Mouse (Mus musculus) testis, postnatal 10 days (tissue): Measurements from ENCODE around the gene Eef1e1.
"Not testable (repeated sequence)": the region's sequence is repeated elsewhere in the genome, so short reads cannot be mapped to it uniquely, and the experiment has no call there.

Experiments
- DNase-seq: peaks from one replicate; pipeline ENCODE4 v3.0.0; 2021; ENCODE audit warnings: low spot score

Eef1e1 gene

DNA sequence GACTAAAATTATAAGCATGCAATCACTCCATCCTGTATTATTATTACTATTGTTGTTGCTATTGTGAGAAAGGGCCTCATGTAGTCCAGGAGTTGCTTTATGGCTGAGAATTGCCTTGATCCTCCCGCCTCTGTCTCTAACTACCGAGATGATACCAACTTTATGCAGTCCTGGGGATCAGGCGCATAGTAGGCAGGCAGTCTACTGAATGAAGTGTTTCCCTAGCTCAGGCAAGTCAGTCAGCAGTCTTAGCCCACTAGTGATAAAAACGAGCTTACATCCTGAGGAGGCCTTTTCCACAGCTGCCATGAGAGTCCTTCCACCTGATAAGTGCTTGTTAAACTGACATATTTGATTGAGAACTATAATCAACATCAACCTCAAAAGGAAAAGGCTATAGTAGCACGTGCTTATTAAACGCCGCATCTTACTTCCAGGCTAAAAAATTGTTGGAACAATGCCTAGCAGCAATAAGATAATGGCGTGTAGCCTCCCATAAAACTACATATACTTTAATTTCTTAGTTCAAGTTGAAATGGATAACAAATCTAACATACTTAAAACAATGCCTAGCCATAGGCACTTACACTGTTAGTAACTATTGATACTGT, 34.5 kb downstream of the Eef1e1 start:
- no peak for DNase-seq

DNA sequence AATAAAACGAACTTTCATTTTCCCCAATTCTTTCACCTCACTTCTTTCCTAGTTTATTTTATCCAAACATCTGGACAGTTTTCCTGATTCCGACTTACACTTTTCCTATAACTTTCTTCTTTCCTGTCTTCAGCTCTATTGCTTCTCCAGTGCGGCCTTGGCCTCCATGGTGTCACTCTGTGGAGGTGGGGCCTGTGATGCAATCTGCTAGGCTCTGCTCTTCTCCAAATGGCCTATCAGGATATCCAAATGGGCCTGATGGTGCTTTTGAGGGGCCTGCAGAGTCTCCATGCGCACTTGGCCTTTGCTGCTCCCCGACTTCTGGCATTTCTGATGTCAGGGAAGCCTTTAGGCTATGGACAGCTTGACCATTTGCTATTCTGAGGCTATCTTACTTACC, 35.6 kb downstream of the Eef1e1 start:
- DNase-seq: no peak

DNA sequence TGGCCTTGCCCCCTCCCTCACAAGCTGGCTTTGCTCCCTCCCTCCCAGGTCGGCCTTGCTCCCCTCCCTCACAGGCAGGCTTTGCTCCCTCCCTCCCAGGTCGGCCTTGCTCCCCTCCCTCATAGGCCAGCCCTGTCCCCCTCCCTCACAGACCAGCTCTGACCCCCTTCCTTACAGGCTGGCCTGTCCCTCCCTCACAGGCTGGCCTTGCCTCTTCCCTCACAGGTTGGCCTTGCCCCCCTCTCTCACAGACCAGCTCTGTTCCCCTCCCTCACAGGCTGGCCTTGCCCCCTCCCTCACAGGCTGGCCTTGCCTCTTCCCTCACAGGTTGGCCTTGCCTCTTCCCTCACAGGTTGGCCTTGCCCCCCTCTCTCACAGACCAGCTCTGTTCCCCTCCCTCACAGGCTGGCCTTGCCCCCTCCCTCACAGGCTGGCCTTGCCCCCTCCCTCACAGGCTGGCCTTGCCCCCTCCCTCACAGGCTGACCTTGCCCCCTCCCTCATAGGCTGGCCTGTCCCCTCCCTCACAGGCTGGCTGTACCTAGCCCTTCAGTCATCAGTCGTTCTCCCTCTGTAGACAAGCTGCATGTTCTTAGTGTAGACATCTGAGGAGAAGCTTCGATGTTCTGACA, 40.7 kb downstream of the Eef1e1 start:
- DNase-seq: not testable (repeated sequence)

DNA sequence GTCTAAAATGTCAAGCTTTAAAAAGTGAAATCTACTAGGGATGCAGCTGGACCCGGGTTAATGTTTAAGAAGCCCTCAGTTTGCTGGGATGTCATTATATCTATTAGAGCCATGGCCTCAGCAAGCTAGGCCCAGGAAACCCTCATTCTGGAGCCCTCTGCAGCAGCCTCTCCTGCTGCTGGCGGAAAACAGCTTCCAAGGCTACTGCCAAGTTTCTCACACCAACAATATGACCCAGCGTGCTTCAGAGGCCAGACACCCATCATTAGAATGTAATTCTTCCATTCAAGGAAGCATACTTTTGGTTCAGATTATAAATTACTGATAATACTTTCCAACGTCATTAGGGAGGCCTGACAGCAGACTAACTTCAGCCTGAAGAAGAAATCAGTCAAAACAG, 42.0 kb downstream of the Eef1e1 start:
- DNase-seq: no peak

DNA sequence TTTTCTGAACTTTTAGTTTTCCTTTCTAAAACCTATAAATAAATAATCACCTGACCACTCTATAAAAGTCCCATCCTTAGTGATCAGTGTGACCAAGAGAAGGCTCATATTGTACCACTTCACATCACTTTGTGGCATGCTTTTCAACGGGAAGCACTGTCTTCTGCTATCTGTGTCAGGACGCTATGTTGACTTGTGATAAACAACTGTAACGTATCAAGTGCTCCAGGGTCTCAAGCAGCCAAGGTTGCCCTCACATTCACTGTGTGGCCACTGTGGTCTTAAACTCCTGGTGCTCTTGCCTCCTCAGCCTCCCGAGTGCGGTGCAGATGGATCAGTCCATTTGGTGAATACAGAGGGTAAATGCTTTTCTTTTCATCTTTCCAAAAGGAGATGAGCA, 43.2 kb downstream of the Eef1e1 start:
- no peak for DNase-seq

DNA sequence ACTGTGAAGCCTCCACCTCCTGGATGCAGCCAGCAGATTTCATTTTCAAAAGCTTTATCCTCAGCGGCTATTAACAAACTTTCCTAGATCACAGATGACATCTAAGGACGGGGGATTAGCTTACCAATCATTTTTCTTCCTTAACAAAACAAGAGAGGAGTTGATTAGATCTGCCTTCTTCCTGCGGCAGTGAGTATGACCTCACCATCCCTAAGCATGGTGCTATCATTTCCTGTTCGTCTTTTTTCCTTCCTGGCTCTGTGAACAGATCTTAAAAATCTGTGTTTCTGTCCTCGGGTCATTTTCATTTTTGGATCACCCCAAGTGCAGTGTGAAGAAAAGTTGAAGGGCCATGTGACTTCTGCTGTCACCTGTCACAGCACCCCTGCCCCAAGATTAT, 44.6 kb downstream of the Eef1e1 start:
- no peak for DNase-seq

DNA sequence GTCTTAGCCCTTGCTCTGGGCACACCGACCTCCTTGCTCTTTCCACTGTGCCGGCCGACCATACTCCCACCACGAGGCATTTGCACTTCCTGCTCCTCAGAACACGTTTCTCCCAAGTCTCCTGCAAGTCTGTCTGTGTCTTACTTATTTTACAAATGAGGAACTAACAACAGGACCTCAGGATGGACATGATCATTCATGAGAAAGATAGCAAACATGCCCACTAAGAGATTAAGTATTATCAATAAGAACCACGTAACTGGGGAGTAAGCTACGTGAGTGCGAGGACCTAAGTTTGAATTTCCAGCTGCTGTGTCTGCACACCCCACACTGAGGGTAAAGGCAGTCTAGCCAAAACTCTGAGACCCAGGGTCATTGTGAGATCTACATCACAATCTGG, 45.3 kb downstream of the Eef1e1 start:
- DNase-seq: no peak

DNA sequence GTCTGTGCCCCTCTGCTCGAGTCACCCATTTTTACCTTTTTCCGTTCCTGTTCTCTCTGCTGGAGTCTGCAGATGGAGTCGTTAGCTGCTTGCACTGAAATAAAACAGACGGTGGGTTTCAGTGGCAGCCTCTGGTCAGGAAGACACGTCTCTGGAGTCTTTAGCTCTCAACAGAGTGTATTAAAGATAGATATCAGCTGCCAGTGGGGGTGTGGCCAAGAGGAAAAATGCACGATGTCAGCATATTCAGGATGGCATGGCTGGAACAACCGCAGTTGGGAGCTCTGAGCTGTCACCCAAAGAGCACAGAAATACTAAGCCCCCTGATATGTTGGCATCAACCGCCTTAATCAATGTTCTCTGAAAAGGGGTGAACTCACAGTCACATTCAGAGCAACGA, 46.2 kb downstream of the Eef1e1 start:
- DNase-seq: no peak

DNA sequence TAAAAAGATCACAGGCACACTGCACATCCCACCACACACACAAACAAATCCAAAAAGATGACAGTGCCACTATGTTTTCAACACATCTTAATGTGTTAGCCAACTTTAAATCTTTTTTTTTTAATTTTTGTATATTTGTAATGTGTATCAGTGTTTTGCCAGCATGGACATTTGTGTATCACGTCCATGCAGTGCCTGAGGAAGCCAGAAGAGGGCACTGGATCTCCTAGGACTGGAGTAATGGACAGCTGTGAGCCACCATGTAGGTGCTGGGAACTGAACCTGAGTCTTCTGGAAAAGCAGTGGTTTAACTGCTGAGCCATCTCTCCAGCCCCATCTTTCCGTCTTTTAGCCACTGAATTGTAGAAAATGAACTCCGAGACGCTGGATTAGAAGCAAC, 46.7 kb downstream of the Eef1e1 start:
- DNase-seq: no peak

DNA sequence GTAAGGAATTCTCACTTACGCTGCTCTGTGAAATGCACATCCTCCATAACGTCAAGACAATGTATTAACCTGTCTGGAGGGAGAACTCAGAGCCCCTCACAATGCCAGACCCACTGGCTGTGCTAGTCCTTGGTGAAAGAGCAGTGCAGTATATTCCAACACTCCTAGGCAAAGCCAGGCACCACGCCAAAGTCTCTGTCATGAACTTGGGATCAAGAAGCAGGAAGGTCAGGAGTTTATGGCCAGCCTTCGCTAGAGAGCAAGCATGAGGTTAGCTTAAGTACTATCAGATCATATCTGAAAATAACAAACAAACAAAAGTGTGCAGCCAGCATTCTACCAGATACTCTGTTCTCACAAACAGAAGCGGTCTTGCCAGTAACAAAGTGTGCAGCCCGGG, 48.5 kb downstream of the Eef1e1 start:
- DNase-seq: peak; percentile 59

DNA sequence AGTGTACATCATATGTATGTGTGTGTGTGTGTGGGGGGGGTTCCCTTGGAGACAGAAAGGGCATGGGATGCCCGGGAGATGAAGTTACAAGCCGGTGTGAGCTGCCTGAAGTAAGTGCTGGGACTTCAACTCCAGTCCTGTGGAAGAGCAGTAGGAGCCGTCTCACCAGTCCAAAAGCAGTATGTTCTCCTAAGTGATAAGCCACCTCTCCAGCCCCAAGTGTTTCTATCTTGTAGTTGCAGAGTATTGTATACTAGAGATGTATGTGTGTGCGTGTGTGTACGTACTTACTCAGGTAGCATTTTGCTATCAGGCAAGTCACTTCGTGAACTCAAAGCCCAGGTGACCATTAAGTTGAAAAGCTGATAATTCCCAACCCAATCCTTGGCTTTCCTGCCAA, 51.7 kb downstream of the Eef1e1 start:
- no peak for DNase-seq

DNA sequence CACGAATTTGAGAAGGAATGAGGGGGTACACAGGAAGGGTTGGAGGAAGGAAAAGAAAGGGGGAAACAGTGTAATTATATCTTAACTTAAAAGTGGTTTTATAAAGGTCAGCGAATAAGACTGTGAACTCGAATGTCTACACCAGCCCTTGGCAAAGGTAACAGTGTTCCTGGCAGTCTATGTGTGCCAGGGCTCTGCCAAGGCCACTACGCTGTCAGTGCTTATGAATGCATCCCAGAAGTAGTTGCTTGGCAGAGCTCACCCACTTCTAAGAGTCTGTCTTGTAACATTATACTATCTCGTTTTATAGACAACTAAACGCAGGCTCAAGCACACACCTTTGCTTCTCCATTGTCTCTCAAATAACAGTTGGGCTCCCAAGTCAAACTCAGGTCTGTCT, 53.5 kb downstream of the Eef1e1 start:
- no peak for DNase-seq

DNA sequence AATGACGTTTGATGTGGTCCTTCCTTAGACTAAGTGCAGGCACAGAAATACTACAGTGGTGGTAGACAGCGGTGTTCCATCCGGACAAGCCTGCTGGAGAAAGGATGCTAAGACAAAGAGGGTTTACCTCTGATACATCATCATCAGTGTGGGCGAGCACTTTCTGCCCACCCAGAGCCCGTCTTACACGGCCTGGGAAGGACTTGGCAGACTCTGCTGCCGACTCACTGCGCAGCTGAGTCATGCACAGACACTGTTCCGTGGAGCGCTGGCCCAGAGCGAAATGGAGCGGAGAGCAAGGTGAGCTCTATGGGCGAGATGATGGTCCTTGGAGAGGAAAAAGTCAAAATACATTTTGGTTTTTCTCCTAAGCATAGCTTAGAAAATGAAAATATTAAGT, 55.9 kb downstream of the Eef1e1 start:
- DNase-seq: no peak

DNA sequence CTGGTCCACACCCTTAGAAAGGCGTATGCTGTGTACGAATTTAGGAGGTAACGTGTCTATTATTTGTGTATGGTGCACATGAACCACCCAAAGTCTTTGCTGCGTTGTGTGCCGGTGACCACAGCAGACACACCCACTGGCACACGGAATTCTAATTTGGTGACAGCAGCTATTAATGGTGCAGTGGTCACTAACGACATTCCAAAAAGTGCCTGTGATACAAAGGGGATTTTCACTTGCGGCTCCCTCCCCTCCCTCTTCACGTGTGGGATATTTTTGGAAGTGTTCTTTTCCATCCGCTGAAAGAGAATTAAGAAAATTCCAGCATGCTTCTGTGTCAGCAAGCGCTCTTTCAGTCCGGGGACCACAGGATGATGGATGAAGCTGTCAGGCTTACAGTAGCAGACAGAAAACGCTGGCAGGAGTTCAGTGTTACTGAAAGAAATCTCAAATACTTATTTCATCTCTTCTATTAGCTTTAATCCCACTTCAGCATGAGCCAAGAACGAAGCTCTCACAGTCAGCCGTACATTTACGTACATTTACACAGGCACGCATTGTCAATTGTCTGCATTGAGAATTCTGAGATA, 56.5 kb downstream of the Eef1e1 start:
- DNase-seq: no peak

DNA sequence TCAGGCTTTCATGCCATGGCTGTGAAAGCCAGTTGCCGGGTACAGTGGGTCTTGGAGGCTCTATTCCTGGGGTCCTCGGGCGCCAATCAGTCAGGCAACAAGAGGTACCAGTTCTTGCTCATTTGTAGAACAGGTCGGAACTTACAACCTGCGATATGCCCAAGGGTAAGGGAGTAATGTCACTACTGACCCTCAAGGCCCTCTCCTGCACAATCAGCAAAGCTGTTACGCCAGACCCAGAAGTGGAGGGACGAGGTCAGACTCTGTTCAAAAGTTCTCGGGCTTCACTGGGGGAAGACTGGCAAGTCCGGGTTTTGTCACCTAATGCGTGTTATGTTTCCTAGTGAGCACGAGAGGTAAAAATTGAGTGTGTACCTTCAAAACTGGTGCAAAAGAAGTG, 58.0 kb downstream of the Eef1e1 start:
- DNase-seq: no peak

DNA sequence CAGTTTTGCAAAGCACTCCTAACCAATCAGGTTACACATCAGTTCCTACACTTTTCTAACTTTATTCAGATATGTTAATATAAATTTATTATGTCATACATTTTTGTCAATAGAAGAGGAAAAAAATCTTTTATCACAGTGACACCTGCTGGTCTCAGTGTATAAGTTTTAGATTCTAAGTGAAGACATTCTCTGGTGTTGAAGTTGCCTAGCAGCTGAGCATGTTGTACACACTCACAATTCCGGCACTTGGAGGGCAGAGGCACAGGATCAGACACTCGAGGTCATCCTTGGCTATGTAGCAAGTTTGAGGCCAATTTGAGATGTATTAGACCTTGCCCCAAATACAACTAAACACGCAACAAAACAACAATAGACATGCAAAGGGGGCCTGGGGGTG, 61.8 kb downstream of the Eef1e1 start:
- DNase-seq: no peak

DNA sequence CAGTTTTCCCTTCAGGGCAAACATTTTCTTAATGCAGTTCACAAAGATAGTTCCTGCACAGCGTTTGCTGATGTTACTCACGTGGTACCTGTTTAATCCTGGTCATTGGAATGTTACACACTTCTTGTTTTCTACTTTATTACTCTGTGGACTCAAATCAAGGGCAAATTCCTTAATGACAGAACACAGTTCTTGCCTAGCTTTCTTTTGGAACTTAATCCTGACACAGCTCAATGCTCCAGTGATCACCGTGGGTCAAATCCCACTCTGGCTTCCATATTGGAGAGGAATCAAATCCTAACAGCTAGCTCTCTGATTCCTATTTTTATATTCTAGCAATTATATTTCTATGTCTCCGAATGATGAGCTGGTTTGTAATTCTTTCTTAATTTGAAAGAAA, 62.4 kb downstream of the Eef1e1 start:
- DNase-seq: no peak
